In the genomic region with DNA sequence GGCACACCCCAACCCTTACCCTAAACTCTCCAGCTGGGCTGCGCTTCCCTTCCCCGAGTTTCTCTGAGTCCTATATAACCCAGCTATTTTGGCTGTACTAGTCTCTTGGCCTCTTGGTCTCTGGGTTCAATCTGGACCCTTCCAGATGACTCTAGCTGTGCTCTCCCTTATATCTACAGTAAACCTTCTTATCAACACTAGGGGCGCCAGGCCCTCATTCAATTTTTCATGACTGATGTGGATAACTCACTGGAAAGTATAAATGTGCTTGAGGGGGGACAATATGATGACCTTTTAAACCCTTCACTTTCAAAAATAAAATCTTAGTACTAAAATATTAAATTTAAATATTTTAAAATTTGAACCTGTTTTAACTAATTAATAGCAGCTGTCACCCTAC, we compare ENCODE assay signal across 11 mouse cellular contexts. TPM values are rescaled to one million over a fixed set of nuclear protein-coding genes. Genes with fewer than 3 reads are reported as not detected.
DNase-seq lines count a peak whose midpoint lies in the region; ATAC-seq lines count a peak whose summit lies in the region.
"Had no signal": no experiment of that assay in that cellular context is flagged by ENCODE, and none has a peak within 500 bp of the region (broad histone marks: within the 10 kb centered on the region; RNA-seq: fewer than 3 reads in every experiment).

No protein-coding gene starts in this region.

- H3K9me3 ChIP-seq in hindbrain, embryonic 11.5 days (ENCODE audit: control insufficient read depth, low read length) = no peaks in the 10 kb centered on the region
- H3K9me3 ChIP-seq in hindbrain, embryonic 10.5 days = no peaks in the 10 kb centered on the region
- H3K9me3 ChIP-seq: embryonic facial prominence, embryonic 13.5 days; liver, embryonic 13.5 days had no signal

- H3K4me1 ChIP-seq in hindbrain, embryonic 11.5 days (replicated peaks; ENCODE audit: control insufficient read depth, insufficient read depth, low read length) = no peaks in the 10 kb centered on the region
- H3K4me1 ChIP-seq in hindbrain, embryonic 10.5 days (replicated peaks) = peaks cover 66% of the 10 kb centered on the region

- 83% methylated on average over 3 of the region's 3 CpGs for WGBS in hindbrain, embryonic 11.5 days
- WGBS in hindbrain, embryonic 10.5 days = 74% methylated on average over 3 of the region's 3 CpGs

- no peak overlapping the region for H3K4me3 ChIP-seq in hindbrain, embryonic 11.5 days (ENCODE audit: low read depth, low read length)
- H3K4me3 ChIP-seq in hindbrain, embryonic 10.5 days = no peak overlapping the region
- H3K4me3 ChIP-seq: embryonic facial prominence, embryonic 13.5 days; liver, embryonic 13.5 days had no signal

- DNase-seq in hindbrain, embryonic 11.5 days (ENCODE audit: low spot score) = no peak
- DNase-seq in hindbrain, embryonic 10.5 days (ENCODE audit: low spot score) = no peak
- DNase-seq in thymus, postnatal 4 days = peak; percentile 43
- DNase-seq in thymus, postnatal 36 days = no peak
- peak; percentile 62 for DNase-seq in induced T-regulatory cell, adult 2 months (ENCODE audit: low read depth)
- DNase-seq in gastrocnemius, adult 18-20 months (ENCODE audit: low spot score) = no peak
- no peak for DNase-seq in left cerebral cortex, adult 18-20 months (ENCODE audit: low spot score in 2 of 2)
- DNase-seq: layer of hippocampus, adult 9-11 months; thymus, adult 2 months had no signal

- no peak overlapping the region for H3K27ac ChIP-seq in hindbrain, embryonic 11.5 days (ENCODE audit: low read depth, low read length)
- H3K27ac ChIP-seq in hindbrain, embryonic 10.5 days = no peak overlapping the region

- H3K9ac ChIP-seq in hindbrain, embryonic 11.5 days (ENCODE audit: low read depth, low read length) = no peak overlapping the region
- H3K9ac ChIP-seq: embryonic facial prominence, embryonic 13.5 days; liver, embryonic 13.5 days had no signal

- peak; percentile 19; the same call in 1 of the 2 replicates for ATAC-seq in hindbrain, embryonic 11.5 days (ENCODE audit: low FRiP score)

- H3K36me3 ChIP-seq in hindbrain, embryonic 11.5 days (ENCODE audit: control insufficient read depth, insufficient read depth, low read length) = no peaks in the 10 kb centered on the region
- peaks cover 7% of the 10 kb centered on the region for H3K36me3 ChIP-seq in hindbrain, embryonic 10.5 days
- H3K36me3 ChIP-seq: liver, embryonic 13.5 days had no signal

- no peak overlapping the region for H3K4me2 ChIP-seq in hindbrain, embryonic 11.5 days (replicated peaks; ENCODE audit: low read depth, low read length)
- H3K4me2 ChIP-seq: embryonic facial prominence, embryonic 13.5 days had no signal

- H3K27me3 ChIP-seq in hindbrain, embryonic 11.5 days (ENCODE audit: control insufficient read depth, insufficient read depth, low read length) = no peaks in the 10 kb centered on the region
- H3K27me3 ChIP-seq in hindbrain, embryonic 10.5 days (ENCODE audit: insufficient read depth, poor library complexity, severe bottlenecking) = no peaks in the 10 kb centered on the region
- H3K27me3 ChIP-seq: embryonic facial prominence, embryonic 13.5 days; liver, embryonic 13.5 days had no signal

RNA-seq across cellular contexts. Expression of a gene that starts 18.1 kb away (rescaled TPM):
- polyA plus RNA-seq in hindbrain, embryonic 11.5 days (2014; fragmentation: Nextera tagmentation; extraction: Ambion mirVana) = 10.0 and 13.2 TPM in 2 replicates
- polyA plus RNA-seq in hindbrain, embryonic 10.5 days (2016; fragmentation: Nextera tagmentation; extraction: Ambion mirVana) = 6.9 and 8.7 TPM in 2 replicates
- total RNA-seq in gastrocnemius, adult 18-20 months (2021) = 10 to 100 TPM; 33.1 to 35.2 TPM
- 10 to 100 TPM; 34.8 to 39.7 TPM for total RNA-seq in left cerebral cortex, adult 18-20 months (2021)

Comparison
In these comparisons a context has a peak if more than half of its experiments do, and no peak if none do; other contexts are left out.
1. DNase-seq: peak in thymus, postnatal 4 days (single experiment) and induced T-regulatory cell, adult 2 months (single experiment); none in hindbrain, embryonic 11.5 days (single experiment), hindbrain, embryonic 10.5 days (single experiment), thymus, postnatal 36 days (0 of 2), gastrocnemius, adult 18-20 months (single experiment) and left cerebral cortex, adult 18-20 months (0 of 2).